Mouse (Mus musculus): ENCODE measurements at regions not wholly inside any gene's neighbourhood (a gene's known extent, or its start where the extent isn't known, plus 50 kb on each side); places are given as distances from the start of the nearest gene placed in this dataset.

DNA sequence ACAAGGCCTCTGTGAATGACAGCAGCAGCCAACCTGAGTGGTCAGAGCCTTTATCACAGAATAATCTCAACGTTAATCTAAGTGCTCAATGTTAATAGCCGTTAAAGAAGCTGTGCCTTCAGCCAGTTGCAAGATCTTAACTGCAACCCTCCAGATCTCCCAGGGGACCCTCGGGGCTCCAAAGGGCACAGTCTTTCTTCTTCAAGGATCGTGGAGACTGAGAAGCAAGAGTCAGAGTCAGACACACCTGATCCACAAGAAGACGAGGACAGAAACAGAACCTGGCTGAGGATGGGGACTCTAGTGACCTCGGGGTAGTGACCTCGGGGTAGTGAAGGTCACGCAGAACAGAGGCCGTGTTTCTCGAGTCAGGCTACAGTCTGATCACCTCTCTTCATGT, 206.0 kb downstream of the Sptssa start:
- DNase-seq: peak; percentile 64

DNA sequence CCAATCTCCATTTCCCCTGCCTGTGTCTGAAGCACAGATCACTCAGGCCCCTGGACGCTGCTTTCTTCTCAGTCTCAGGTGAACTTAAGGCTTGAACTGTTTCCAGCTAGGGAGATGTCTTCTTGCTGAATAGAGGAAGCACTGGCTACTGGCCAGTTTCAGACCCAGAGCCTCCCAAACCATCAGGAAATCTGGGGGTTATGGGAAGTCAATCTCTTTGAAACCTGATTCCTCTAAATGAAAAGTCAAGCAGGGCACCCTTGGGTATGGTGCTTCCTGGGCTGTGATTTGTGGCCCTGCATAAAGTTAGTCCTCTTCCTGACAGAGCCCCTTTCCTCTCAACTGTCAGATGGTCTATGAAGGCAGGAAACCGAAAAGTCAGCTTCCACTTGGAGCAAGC, 208.2 kb downstream of the Sptssa start:
- DNase-seq: no peak

DNA sequence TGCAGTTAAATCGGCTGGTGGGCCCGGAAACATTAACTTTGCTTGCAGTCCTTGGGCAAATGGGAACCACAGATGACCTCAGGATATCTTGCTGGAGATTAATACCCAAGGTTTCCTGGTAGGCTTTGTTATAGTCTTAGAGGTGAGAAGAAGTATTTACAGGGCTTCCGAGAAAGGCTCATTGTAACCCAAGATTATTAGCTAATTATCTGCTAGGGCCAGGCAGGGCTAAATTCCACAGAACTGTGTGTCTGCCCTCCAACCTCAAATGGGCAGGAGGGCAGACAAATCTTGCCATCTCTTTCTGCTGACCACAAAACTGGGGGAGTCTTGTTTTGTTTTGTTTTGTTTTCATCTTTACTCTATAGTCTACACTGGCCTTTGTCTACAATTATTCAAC, 209.0 kb downstream of the Sptssa start:
- no peak for DNase-seq

DNA sequence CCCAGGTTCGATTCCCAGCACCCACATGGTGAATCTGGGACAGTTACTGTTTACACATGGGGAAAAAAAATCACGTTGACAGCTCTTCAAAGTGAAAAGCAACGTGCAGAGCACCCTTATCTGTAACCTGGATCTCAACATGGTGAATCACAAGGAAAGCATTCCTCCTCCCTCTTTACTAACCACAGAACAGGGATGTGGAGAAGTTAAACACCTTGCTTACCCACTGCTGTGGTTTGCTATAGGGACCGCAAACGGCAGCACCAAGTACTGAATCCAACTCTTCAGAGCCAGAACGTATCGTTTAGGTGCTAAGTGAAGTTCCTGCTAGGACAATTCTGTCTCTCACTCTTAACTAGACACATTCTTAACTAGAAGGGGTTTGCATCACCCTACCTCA, 210.0 kb downstream of the Sptssa start:
- DNase-seq: peak; percentile 12

DNA sequence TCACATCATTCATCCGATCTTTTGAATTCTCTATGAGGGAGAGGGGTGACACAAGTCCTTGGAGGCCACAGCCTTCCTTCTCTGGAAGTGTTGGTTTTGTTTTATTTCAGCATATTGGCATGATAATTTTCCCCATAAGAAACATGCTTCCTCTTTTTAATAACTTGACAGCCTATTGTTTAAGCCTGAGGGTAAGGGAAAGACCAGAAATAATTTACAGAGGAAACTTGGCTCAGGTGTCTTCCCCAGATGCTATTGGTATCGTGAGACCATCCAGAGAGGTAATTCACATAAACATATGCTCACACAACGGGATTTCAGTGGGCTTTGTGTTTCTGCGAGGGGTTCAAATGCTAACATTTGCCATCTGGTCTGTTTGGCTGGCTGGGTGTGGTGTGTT, 212.0 kb downstream of the Sptssa start:
- peak; percentile 34 for DNase-seq

DNA sequence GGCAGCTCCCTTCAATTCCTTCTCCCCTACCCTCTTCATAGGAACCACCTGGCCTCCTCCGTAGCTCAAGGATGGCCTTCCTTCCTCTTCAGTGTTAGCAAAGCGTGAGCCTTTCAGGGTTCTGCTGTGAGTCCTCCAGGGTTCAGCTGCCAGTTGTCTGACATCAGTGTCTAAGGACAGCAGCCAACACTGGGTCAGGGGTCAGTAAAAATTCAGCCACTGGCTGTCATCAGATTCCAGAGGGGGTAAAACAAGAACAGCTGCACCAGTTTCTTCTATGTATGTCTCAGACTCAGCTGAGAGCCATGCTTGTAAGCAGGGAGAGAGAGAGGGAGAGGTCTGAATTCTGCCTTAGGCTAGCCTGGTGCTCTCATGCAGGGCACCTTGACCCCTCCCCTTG, 213.1 kb downstream of the Sptssa start:
- peak; percentile 95 for DNase-seq

DNA sequence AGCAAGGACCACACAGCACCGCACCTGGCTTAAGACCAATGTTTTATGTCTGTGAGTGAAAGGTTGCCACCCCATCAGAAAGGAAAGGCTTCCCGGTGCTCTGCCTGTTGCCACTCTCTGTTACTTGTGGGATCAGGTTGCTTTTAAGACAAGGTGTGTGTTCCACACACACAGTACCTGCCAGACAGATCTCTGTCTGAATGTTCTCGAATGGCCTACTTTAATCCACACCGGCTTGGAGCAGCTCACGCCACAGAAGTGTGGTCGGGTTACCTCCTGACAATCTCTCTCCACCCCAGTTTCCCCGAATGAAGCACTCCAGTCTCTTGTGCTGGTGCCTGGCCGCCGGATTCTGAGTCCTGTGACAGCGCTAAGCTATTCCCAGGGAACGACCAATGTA, 214.0 kb downstream of the Sptssa start:
- DNase-seq: peak; percentile 61

DNA sequence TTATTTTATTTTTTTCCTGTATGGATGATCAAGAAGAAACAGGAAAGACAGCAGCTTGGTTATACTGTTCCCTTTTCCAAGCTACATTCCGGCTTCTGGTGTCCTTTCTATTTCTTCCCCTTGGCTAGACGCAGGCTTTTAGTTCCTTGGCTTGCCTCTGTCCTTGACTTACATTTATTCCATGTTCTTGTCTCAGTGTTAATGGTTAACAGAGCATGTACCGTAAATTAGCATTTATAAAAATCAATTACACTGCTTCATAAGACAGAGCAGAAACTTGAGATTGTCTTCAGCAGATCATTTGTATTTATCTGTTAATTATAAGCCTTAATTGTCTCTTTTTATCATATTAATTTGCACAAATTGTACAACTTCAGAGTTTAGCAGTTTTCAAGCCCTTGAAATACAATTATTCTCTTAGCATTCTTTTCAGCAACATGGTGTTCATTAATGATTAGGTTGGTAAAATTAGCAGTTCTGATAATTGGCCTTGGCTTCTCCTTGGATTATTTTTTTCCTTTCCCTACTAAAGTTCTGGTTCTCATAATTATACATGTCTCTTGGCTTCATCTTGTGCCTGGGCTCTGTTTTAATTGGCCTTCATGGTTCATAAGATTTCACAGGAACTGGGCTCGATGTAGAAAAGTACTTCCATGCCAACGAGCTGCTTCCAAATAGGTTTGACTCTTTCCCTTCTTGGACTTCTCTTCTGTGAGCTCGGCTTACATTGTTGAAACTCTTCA, 215.4 kb downstream of the Sptssa start:
- DNase-seq: peak; percentile 17

DNA sequence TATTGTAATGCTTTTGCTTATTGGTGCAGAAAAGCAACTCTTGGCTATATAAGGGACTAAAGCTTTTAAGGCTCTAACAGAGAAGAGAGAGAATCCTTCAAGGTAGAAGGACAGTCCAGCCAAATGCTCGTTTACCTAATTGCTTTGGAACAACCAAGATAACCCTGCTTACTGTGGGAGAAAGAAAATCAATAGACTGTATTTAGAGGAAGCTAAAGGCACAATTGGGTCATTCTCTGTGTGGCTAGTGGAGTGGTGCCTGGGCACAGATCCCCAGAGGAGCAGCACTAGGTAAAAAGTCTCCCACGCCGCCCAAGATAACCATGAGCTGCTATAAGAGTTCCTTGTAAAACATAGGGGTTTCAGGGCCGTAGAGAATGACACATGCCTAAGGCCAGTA, 217.6 kb downstream of the Sptssa start:
- DNase-seq: peak; percentile 46

DNA sequence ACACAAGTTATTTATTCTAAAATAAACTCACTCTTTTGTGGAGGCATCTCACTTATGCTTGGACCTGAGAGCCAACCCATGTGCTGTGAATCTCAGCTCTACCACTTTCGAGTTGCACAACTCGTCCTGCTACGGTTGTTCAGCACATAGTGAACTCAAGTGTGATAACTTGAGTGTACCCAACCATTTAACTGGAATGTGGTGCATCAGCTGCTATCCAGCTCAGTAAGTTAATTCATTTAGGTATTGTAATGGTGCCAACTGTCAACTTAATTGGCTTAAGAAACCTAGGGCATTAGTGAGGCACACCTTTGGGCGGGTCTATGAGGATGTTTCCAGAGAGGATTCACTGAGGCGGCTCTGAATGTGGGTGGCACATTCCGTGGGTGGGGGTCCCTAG, 221.6 kb upstream of the Egln3 start:
- DNase-seq: peak; percentile 56

DNA sequence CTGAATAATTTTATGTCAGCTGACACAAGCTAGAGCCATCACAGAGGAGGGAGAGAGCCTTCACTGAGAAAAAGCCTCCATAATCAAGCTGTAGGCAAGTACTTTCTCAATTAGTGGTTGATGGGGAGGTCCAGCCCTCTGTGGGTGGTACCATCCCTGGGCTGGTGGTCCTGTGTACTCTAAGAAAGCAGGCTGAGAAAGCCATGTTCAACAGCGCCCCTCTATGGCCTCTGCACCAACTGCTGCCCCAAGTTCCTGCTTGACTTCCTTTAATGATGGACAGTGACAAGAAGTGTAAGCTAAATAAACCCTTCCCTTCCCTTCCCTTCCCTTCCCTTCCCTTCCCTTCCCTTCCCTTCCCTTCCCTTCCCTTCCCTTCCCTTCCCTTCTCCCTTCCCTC, 211.2 kb upstream of the Egln3 start:
- DNase-seq: peak; percentile 34

DNA sequence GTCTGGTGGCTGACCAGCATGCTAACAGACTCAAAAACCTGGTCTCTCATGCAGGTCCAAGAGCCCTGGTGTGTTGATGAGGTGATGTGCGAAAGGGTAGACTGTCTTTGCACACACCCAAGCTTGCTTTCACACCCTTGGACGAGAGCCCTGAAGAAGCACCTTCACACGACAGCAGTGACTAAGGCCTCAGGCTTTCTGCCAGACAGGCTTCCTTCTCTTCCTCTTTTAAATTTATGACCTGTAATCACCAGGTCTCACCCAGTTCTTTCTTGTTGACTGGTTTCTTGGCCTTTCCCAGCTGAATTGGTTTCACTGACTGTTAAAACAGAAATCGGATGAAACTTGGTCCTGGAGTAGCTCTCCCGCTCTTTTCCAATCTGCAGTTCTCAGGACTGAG, 210.5 kb upstream of the Egln3 start:
- peak; percentile 79 for DNase-seq

DNA sequence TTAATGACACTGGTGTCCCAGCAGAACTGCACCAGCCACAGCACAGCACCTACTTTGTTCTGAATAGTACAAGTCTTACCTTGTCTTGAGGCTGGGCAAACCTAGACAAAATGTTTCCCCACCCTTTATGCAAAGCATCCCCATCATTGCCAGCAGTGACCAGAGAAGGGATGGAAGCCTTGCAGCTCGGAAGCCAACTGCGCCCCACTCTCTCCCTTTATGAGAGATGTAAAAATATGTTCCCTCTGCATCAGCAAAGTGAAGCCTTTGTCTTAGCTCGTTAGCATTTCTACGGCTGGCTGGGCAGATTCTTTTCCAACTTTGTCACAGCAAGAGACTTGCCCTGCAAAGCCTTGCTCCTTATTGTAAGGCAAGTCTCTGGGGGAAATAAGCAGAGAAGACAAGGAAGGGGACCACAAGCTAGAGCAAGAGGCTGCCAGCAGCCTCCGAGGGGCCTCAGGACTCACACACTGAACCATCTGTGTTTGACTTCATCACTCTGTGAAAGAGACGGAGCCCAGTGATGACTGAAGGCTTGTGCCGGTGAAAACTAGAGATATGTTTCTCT, 206.5 kb upstream of the Egln3 start:
- peak; percentile 71 for DNase-seq

DNA sequence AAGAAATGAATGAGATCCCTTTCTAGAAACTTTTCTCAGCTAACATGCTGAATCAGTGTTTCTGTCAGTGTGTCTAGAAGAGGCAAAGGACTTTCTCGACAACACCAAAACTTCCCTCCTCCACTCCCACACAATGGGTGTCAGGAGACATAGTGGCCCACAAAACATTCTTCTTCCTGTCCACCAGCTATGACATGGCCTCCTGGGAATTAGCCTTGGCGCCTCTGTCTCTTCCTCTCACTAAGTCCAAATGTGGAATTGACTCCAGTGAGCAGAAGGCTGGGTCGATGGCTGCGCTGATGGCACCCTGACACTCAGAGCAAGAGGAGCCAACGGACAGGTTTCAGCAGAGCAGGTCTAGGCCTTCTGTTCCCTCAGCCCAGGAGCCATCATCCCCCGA, 205.2 kb upstream of the Egln3 start:
- DNase-seq: peak; percentile 76

DNA sequence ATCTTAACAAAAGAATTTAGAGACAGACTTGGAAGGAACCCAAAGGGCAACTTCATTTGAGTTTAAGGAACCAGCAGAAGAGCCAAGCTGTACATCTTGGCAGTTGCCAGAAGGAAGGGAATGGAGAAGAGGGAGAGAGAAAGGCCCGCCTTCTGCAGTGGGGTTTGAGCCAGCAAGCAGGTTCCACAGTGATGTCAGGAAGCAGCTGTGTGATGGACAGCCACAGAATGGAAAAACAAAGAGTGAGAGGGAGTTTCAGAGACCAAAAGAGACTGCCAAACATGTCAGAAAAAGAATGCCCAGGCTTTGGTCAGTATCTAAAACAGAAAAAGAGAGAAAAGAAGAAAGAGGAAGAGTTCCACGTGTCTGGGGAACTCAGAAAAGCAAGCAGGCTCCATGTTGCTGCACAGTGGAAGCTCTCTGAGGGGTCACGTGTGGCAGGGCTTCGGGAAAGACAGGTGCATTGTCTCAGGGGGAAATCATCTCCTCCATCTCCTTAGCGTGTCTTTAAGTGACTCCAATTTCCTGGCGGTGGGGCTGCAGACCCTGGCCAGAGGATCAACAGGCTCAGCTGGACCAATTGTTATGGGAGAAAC, 203.7 kb upstream of the Egln3 start:
- peak; percentile 62 for DNase-seq

DNA sequence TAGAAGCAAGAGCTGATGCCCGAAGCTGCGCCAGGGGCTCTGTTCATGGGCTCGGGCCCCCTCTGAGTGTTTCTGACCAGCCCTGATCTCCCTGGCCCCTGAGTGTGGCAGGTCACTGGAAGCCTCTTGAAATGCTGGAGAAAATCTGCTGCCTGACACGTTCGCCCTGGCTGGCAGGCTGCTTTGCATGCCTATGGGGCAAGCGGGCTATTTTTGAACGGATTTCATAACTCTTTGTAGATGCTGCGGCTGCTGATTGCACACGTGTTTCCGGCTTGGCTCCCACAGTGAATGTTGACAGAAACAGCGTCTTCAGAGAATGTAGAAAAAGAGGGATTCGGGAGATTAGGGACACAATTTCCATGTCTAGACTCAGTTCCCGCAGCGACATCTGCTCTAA, 201.4 kb upstream of the Egln3 start:
- DNase-seq: peak; percentile 98

DNA sequence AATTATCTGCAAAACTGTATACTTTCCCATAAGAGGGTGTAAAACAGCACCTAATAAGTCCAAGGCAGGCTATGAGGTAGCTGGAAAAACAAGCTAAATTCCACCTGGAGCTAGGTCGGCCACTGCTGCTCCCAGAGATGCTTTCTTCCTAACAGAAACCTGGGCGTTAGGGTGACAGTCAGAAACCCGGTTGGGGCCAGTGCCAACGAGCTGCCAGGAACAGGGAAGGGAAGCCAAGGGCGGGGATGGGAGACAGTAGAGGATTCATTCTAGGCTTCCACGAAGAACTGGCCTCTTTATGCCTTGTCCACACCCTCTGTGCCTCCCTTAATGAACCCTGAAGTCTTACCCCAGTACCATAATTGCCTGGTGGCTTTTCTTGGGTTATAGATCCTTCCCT, 198.9 kb upstream of the Egln3 start:
- peak; percentile 84 for DNase-seq

DNA sequence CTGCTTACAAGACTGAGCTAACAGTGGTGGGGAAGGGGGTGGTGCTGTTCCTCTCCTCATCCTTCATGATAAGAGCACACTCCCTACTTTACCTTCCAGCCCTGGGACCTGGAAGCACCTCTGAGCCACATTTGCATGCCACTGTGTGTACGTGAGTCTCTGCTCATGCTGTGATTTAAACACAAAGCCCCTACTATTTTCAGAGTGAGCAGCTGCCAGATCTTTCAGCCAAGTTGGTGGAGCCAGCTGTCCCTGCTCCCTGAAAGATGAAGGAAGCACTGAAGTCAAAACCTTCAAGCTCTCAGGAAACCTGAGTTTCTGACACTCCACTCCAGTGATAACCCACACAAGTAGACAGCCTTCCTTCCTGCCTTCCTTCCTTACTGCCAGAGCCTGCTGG, 198.0 kb upstream of the Egln3 start:
- DNase-seq: peak; percentile 79

DNA sequence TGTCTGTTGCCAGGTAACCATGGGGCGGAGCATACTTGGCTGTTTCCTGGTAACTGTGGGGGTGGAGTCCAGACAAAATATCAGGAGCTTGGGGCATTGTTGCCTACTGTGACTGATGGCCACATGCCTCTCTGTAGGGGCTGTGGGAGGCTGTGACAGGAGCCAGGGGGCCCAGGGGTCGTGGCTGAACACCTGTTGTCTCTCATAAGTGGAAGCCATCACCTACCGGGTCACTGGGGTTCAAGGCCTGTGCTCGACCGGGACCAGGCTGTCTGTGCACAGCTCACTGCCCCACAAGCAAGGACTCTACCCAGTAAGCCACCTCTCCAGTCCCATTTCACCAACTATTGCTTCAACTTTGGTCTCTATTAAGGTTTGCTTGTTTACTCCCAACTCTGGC, 196.4 kb upstream of the Egln3 start:
- DNase-seq: peak; percentile 61

DNA sequence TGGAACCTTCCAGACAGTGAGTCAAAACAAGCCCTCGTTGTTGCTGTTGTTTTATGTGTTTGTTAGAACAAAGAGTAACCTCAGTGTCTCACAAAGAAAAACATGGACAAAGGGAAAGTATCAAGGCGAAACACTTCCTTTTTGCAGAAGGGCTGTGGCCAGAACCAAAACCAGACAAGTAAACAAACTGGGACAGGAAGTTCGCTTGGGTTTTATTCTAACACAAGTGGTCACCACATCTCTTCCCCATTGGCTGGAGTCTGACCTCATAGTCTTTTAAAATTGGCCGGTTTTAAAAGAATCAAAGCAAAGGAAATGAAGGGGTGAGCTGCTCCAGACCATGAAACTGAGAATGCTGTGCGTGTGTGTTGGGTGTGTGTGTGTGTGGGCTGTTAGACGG, 194.4 kb upstream of the Egln3 start:
- DNase-seq: peak; percentile 93

DNA sequence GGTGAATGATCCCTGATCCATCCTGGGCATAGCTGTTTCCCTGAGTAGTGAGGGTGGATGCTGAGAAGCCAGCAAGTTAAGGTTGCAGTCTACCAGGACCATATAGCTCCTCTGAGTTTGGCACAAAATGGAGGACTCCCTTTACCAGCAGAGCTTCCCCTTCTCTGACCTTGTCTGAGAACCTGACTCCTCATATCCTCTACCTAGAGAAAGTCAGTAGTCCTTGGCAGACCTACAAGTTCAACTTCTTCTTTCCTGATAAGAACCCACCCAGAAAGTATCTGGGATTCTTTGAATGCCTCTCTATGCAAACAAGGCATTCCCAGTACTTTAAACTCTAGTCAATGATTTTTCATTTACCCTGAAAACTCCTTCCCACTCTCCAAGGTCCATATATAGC, 193.3 kb upstream of the Egln3 start:
- DNase-seq: peak; percentile 64

DNA sequence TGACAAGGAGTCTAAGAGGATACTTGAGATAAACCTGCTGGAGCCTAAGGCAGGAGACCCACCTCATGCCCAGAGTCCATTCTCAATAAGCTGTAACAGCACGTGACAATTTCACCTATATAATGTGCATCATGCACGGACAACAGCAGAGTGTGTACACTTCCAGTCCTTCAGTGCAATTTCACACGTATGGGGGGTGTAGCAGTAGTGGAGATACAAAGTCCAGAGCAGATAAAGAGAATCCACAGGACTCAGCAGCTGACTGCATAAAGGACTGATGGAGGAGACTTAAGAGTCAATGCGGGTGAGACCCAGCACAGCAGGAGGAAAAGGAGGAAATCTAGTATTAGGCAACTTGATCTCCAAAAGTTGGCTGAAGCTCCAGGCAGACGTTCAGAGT, 192.7 kb upstream of the Egln3 start:
- DNase-seq: peak; percentile 74

DNA sequence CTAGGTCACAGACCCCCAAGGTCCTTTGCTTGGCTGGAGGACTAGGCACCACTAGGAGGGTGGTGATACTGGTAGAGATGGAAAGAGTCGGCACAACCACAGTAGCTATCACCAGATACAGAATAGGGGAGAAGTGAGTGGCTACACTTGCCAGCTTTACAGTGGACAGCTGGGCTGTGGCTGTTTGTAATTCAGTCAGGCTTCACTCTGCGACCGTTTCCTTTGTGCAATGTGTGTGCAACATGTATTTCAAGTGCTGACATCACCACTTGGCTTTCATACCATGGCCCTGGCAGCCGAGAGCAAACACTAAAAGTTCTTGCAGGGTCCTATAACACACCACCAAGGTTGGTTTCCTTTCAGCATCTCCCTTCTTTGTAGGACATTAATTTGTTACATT, 181.7 kb upstream of the Egln3 start:
- peak; percentile 90 for DNase-seq

DNA sequence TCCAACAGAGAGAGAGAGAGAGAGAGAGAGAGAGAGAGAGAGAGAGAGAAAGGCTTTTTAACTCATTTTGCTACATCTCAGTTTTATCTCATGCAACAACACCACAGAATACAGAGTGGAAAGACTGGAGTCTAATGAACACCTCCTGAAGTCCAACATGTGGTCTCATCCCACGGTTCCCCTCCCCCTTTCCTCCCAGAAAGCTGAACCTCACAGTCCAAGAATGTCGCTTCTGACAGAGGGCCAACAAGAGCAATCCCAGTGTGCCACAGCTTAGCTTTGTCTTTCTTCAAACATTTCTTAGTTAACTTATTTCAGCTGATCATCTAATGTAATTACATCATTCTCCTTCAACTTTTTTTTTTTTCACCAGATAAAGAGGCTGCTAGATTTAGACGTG, 180.5 kb upstream of the Egln3 start:
- peak; percentile 59 for DNase-seq

DNA sequence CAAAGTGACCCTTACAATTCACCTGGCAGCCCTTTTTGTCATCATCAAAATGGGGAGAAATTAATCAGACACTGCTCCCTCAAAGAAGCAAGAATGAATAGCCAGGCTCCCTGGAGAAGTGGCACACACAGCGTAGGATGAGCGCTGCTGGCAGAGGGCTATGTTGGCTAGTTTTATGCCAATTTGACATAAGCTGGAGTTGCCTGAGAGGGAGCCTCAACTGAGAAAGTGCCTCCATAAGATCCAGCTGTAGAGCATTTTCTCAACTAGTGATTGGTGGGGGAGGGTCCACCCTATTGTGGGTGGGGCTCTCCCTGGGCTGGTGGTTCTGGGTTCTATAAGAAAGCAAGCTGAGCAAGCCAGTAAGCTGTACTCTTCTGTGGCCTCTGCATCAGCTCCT, 179.3 kb upstream of the Egln3 start:
- DNase-seq: peak; percentile 67
